Mouse (Mus musculus): ENCODE results near the gene Chchd10.

DNA sequence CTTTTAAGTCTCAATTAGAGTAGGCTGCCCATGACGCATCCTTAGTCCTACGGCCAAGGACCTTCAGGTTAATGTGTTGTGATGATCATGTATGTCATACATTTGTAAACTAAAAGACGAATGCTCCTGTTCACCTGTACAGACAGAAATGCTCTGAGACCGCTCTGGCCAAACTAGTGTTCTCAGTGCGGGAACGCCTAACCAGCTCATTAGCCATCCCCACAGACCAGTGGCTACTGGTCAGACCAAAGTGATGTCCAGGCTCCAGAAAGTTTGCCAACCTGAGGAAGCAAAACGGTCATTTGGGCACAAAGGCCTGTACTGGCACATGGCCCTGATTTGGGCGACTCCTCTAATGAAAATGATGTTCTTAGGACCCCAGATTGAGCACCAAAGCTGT, 48.2 kb upstream of the Chchd10 start:
- TF ChIP-seq CTCF (conservative IDR thresholded peaks at IDR 0.05; ENCODE audit: insufficient read depth, insufficient read length, low read depth, low read length) (no peak), POLR2A (IDR thresholded peaks at IDR 0.05; ENCODE audit: low read depth, low read length) (no peak)
